Mouse (Mus musculus) B cell, adult 2 months (primary cell): ENCODE data around the gene Agps.

Experiments
- DNase-seq, 2 experiments: peaks; one replicate each; pipeline ENCODE4 v3.0.0; 2022

Agps gene

DNA sequence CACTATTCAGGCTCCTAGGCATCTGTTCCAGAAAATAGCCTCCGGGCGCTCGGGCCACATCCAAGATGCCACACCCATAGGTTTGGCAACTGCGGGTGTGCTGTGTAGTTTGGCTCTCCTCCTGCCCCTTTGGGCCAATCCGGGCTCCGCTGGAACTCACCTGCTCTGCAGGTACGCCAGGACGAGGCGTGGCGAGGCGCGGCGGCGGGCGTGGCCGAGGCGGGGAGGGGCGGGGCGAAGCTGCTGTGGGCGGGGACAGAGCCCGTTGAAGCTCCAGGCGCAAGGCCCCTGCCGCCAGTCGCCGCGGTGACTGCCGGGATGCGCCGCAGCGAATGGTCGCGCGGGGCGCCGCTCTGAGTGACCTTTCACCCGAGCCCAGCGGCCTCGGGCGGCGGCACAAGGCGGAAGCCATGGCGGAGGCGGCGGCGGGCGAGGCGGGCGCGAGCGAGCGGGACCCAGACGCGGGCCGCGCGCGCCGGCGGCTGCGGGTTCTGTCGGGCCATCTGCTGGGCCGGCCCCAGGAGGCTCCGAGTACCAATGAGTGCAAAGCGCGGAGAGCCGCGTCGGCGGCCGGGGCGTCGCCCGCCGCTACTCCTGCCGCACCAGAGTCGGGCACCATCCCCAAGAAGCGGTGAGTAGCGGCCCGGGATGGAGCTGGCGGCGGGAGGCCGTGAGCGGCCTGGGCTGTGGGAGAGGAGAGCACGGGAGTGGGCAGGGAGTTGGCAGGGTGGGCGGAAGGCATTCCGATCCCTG lies at the start of gene Agps:
TSS of gene Agps (plus strand) at position 297 of the 753 bp plus-strand sequence.
- DNase-seq = peak; percentile 90 to 92

DNA sequence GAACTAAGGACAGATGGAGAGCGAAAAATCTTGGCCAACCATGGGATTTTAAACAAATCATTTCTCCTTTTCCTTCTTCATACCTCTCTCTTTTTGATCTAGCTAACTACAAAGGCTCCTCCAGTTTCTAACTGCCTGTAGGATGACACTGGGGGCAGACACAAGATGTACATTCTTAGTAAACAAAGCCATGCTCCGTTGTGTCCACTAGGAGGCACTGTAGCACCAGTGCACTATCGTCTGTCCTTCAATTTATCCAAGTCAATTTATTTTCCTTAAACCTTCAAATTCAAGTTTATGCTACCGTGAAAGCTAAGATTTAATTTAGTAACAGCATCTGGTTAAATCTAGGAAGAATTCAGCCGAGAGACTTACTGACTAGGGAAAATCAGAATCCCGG lies 45.9 kb upstream of the Agps start:
- DNase-seq = peak; percentile 68 to 71

DNA sequence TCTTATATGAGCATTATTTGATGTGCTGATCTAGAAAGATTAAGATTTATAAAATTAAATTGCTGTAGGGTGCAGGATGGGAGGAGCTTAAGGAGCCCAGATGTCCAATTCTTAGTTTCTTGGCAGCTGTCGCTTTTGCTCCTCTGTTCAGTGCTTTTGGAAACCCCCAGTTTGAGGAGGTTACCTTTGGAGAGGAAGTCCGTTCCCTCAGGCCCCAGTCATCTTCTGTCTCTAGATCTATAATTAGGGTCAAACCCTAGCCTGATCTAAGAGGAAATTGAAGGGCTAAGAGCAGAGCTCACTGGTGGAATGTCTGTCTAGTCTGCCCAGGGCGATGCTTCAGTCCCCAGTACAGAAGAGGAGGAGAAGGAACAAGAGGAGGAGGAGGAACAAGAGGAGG lies 43.5 kb upstream of the Agps start:
- no peak for DNase-seq

DNA sequence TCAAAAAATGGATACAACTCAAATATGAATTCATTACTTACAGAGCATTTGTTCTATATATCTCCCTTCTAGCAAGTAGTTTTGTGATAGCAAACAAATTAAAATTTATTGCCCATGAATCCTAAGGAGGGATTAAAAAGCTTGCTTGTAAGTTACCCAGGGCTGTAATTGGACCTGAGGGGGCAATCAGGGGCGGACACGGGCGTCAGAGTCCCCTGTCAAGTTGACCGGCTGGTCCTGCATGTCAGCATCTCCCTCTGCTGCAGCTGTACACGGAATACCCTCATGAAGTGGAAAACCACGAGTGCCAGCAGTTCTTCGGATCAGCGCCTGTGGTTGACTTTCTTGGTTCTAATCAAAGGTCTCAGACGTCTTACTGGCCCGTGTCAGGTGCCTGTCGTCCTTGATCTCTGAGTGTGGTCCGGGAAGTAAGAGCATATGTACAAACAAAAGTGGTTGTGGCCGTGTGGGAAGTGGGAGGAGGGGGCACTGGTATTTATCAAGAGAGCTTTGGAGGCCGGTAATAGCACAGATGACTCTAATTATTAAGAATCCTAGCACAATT lies 41.9 kb upstream of the Agps start:
- DNase-seq = no peak

DNA sequence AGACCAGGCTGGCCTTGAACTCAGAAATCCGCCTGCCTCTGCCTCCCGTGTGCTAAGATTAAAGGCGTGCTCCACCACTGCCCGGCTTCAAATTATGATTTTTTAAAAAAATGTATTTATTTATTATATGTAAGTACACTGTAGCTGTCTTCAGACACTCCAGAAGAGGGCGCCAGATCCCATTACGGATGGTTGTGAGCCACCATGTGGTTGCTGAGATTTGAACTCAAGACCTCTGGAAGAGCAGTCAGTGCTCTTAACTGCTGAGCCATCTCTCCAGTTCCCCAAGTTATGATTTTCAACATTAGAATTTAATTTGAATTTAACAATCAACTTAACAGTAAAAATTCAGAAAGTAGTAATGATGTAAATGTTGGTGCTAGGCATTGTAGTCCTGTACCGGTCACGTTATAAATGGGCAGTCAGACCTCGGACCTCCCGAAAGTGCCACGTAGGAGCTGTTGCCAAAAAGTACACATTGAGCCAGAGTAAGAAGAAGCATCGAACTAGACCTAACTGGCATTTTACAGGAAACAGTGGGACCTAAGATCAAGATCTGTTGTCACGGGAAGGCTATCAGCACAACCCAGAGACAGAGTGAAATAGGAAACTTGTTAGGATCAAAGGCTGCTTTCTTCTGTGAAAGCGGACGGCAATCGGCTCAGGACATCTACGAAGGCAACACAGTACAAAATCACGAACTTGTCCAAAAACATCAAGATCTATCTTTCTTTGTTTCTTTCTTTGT lies 40.2 kb upstream of the Agps start:
- DNase-seq = peak; percentile 29 to 44

DNA sequence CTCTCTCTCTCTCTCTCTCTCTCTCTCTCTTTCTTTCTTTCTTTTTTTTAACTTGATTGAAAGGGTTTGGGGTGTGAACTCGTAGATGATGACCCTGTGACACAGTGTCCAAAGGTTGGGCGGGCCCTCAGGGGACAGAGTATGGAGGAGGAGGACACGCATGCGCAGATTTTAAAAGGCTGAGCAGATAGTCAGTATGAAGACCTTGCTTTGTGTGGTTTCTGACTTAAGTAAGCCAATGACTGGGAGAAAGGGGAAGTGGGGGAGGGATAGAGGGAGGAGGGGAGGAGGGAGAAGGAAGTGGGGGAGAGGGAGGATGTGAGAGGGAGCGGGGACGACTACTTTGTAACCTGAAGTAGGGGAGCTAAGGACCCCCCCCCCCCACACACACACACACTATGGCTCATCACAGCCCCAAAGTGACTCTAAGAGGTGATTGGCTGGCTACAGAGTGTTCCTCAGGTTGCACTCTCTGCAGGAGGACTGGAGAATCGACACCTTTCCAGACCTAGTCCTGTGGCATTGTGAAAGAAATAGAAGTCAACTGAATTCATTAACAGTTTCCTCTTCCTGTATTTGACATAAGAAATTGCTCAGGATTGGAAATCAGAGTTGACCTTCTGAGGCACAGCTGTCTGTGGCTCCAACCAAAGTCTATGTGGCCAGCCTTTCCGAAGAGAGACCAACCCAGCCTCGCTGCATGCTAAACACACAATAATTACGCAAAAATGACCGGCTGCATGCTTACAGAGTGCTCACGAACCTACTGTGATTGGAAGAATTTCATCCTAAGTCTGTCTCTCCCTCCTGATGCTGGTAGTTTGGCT lies 39.4 kb upstream of the Agps start:
- DNase-seq = peak; percentile 58 to 59

DNA sequence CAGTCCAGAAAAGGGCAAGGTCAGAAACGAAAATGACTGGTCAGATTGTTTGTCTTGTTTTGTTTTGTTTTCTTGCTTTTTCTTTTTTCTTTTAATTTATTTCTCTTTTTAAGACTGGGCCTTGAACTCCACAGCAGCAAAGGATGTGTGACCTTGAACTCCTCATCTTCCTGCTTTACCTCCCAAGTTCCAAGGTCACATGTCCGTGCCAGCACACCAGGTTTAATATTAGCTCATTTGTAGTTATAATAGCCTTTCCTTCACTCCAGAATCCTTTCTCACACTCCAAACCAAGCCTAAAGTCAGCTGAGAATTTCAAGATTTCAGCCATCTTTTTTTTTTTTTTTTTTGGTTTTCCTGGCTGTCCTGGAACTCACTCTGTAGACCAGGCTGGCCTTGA lies 35.8 kb upstream of the Agps start:
- no peak for DNase-seq

DNA sequence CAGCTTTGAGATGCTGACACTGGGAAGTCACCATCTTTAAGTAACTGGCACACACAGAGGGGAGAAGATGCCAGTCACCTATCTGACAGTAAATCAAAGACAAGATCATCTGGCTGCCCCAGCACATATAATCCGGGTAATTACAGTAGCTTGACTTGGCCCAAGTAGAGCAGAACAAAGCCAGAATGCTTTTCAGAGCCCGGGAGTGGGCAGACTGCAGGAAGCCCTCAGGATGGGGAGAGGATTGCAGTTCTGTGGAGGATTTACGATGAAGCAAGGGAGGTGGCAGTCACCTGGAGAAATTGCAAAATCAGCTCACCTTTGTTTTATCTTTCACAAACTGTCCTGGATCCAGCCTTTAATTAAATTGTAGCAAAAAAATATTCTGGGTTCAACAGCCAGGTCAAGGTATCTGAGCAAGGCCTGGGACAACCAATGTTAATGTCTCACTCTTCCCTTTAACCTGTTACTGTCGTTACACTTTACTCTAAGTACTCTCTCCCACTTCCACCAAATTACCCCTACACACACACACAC lies 33.5 kb upstream of the Agps start:
- no peak for DNase-seq

DNA sequence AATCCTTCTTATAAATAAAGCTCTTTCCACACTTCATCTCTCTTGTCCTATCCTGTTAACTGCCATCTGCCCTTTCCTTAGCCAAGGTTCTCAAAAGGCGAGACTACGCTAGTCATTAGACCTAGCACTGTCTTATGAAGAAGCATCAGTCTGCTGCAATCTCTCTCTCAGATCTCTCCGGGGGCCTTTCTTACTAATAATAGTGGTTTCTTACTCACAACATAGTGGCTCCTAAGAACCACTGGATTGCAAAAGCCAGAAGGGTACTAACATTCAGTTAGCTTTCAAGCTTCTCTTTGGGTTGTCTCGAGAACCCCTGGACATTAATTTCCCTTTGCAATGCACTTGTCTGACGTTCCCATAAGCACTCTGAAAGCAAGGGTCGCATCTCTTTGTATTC lies 26.2 kb upstream of the Agps start:
- DNase-seq = no peak

DNA sequence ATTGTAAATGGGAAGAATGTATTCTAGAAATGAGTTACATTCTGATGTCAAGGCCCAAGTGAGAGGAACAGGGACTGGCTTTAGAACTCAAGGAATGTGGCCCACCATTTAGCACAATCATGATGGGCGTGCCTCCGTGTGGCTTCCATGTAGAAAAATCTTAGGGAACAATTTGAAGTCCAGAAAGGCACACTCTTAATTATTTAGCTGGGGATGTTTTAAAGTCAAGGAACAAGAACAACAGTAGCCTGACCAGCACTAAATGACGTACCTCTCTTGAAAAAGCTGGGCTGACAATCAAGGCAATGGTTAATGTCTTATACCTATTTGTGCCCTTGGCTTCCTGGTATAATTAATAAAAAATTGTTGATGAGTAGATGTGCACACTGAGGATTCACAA lies 25.1 kb upstream of the Agps start:
- DNase-seq = no peak

DNA sequence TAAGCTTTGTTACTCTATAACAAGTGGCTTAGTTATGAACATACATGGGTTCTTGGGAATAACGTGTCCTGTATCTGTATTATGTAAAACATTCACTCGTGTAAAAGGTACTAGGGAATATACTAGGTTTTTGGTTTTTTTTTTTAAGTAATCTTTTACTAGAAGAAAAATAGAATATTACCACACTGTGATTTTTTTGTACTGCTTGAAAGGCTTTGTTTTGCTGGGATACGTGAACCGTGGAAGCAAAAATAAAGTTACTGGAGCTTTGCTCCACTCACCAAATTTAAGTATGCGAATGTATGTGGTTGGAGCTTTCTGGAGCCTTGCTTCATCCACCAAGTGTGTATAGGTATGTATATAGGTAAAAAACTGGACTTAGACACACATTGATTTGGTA lies 24.5 kb upstream of the Agps start:
- DNase-seq = no peak

DNA sequence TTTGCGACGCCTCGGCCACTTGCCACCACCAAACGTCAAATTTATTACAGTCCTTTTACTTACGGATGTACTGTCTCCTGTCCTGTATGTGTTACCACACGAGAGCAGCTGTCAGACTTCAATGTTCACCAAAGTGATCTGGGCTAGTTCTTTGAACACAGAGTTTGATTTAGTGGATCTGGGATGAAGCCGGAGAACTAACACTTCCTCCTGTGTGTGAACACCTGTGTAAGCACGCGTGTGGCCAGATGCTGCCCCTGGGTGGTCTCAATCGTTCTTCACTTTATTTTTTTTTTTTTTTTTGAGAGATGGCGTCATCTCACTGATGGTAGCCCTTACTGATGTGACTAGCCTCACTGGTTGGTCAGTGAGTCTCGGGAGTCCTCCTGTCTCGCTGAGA lies 17.1 kb upstream of the Agps start:
- no peak for DNase-seq

DNA sequence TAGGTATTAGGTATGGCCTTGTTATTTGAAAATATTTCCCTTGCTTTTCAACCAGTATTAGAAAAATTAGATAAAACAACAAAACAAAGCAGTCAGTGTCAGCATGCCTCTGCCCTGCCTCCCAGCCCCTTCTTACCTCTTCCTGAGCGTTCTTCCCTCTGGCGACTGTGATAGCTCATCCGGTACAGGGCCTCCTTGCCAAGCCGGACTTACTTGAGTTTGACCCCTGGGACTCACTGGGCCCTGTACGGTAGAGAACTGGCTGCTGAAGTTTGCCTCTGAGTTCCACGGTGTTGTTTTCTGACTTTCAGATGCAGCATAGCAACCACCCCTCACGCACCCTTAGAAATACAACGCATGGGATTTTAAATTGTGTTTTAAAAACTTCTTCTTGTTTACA lies 16.5 kb upstream of the Agps start:
- no peak for DNase-seq

DNA sequence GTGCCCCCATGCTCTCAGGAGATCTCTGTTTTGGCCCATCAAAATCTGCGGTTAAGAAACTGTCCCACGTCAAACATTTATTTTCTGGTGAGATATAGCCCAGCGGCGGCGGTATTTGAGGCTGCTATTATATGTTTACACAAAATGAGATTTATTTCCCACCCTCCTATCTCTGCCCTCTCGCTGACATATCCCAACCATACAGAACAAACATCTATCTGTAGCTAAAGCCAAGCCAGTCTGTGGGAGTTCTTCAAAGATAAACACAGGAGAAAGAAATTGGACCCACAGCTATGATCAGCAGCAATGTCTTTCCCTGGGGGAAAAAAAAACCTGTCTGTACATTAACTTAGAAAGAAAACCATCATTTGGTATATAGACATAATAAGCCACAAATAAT lies 15.3 kb upstream of the Agps start:
- DNase-seq = no peak

DNA sequence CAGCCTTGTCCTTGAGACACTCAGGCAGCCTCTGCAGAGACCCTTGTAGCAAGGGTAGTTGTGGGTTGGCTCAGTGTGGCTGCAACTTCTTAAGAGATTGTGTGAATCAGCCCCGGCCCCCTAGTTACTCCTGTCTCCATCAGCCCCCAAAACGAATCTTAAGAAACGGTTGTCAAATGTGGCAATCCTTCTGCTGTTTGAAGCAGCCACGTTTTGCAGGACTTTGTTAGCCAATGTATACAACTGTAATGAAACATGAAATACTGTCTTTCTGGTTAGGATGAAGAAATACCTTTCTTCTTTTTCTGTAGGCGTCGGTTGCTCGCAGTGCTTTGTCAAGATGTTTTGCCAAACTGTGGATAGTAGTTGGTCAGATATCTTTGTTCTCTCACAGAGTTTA lies 13.3 kb upstream of the Agps start:
- no peak for DNase-seq

DNA sequence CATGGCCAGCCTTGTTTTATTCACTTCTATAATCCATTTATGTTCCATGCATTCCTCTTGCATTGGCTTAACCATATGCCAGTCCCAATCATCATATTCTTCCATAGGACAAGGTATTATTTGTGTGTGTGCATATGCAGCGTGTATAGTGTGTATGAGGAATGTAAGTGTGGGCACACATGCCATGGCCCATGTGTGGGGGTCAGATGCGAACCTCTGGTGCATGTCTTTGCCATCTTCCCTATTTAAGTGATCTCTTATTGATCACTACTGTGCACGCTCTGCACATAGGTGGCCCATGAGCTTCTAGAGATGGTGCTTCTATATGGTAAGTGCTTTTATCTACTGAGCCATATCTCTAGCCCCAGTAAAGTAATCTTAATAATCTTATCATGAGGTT lies 12.2 kb upstream of the Agps start:
- DNase-seq = no peak

DNA sequence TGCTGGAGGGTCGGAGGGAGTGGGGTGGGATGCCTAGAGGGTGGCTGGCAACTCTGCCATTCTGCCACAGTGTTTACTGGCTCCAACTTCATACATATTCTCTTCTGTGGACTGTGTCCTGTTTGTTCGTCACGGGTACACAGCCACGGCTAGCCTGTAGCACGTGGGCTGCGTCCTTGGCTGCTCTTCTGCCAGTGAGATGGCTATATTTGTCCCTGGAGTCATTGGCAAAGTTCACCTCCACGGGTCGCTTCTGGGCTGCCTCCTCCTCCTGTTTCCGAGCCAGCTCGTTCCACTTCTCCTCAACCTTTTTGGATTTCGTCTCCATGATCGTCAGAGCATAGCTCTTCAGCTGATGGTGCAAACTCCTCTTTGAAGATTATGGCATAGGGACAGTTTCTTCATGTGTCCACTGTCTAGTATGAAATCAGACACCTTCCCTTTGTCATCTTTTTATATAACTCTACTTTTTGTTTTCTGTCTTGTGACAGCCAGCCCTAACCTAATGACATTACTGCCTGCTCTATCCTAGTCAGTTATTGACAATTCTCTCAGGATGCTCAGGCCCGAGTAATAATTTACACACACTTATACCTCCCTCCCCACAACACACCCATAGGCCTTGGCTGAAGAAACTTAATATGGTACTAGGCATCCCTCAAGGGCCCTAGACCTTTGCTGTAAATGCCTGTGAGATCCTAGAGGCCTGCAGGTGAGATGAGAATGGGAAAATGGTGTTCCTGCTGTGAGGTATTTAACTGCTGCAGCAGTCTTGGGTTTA lies 9.8 kb upstream of the Agps start:
- no peak for DNase-seq

DNA sequence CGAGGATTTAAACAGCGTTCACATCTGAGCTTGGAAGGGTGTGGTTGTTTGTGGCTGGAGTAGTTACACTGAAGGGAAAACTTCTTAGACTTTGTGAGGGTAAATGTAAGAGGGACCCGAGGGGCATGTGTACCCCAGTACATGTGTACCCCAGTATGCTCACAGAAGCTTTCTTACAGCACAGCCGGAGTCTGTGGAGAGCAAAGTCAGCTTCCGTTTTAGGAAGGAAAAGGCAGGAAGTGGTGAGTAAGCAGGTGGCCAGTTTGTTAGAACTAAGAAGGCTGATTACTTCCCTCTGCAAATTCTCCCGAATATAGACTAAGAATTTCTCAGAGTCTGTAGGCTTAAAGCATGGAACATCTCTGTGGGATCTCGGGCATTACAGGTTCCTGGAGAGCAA lies 8.2 kb upstream of the Agps start:
- DNase-seq = peak; percentile 12 to 16

DNA sequence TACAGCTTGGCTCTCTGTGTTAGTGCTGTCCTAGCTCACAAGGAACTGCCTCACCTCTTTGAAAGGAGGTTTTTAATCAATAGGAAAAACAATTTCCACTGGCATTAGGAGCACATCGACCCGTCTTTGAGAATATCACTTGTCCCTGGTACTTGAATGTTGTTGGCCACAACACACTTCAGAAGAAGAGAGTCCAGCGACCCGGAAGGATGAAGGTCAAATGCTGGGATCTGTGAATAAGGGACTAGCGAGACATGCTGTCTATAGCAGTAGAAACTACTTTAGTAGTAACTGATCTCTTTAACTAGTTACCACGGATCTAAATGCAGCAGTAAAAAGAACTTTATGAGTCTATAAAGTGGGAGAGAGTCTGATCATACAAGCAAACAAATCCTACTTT lies 7.8 kb upstream of the Agps start:
- no peak for DNase-seq

DNA sequence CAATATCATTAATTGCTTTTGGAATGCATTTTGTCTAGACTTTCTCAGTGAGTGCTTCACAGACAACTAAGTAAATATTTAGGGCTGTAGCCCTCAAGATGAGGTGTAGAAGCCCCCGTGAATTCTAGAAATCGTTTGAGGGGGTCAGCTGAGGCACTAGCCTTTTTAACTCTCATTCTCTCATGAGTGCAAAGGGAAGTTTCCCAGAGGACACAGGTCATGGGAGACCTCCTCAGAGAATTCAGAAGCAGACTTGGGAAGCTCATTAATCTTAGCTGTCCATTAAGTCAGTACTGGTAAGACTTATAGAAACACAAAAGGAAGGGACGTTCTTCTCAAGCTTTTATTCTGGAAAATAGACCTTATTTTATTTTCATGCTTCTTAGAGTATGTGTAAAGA lies 7.1 kb upstream of the Agps start:
- DNase-seq = no peak

DNA sequence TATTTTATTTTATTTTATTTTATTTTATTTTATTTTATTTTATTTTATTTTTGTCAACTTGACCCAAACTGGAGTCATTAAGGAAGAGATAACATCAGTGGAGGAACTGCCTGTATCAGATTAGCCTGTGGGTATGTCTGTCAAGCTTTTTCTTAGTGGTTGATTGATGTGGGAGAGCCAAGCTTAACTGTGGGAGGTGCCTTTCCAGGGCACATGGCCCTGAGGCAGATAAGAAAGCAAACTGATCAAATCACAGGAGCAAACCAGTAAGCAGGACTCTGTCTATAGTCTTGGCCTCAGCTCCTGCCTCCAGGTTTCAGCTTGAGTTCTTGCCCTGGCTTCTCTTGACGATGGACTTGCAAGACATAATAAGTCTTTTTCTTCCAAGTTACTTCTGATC lies 6.4 kb upstream of the Agps start:
- no peak for DNase-seq

DNA sequence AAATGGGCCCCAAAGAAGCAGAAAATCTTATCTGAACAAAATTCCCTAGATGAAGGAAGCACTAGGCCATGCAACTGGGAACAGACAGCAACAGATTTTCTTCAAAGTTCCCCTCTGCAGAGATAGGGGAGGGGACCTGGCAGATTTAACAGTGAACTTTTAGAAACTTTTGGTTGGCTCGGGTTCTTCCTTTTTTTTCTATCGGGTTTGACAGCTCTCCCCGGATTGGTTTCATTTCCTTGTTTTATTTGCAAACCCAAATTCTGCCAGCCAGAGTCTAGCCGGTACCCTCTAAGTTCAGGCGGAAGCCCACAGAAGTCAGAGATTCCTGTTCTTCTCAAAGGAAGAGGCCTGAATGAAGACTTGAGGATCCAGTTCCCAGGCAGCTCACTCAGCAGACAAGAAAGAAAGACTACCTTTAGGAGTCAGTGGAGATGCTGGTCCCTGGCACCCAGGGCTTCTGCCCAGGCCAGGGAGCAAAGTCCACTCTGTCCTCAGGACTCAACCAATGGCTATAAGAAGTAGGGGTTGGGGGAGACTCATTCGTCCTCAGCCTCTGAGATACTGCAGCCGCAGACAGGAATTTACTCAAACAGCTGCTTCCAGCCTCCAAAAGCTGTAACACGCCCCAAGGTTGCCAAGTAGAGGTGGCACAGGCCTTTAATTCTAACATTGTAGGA lies 2.9 kb upstream of the Agps start:
- DNase-seq = peak; percentile 59 to 67
